Mouse (Mus musculus) embryonic facial prominence, embryonic 15.5 days (tissue): ENCODE data around the gene Mettl8. TPM values are rescaled to one million over a fixed set of nuclear protein-coding genes. Genes with fewer than 3 reads are reported as not detected.

Experiments used
- ATAC-seq: fragments of 200-750 bp; cut with Nextera tagmentation; 2 replicates; pipeline ENCODE4 v1.8.0; 2017; ENCODE audit warnings: low read depth, moderate TSS enrichment; ENCODE audit not compliant: insufficient number of reproducible peaks, low FRiP score, low TSS enrichment
- H3K27ac ChIP-seq: fragments of 300-500 bp; sonication (generic); replicated peaks from 2 replicates; pipeline ENCODE4 v1.5.1; 2015; ENCODE audit warnings: mild to moderate bottlenecking, inconsistent platforms
- H3K27me3 ChIP-seq: fragments of 300-500 bp; sonication (generic); 2 replicates; pipeline ENCODE4 v1.6.1; 2015; ENCODE audit warnings: inconsistent platforms
- H3K36me3 ChIP-seq: fragments of 300-500 bp; sonication (generic); 2 replicates; pipeline ENCODE4 v1.6.1; 2015; ENCODE audit warnings: mild to moderate bottlenecking, inconsistent platforms
- H3K4me1 ChIP-seq: fragments of 300-500 bp; sonication (generic); 2 replicates; pipeline ENCODE4 v1.6.1; 2015; ENCODE audit warnings: inconsistent platforms
- H3K4me2 ChIP-seq: fragments of 300-500 bp; sonication (generic); replicated peaks from 2 replicates; pipeline ENCODE4 v1.6.1; 2015; ENCODE audit warnings: mild to moderate bottlenecking, inconsistent platforms
- H3K4me3 ChIP-seq: fragments of 300-500 bp; sonication (generic); replicated peaks from 2 replicates; pipeline ENCODE4 v1.5.1; 2015; ENCODE audit warnings: mild to moderate bottlenecking, inconsistent platforms
- H3K9ac ChIP-seq: fragments of 300-500 bp; sonication (generic); 2 replicates; pipeline ENCODE4 v1.6.1; 2015; ENCODE audit warnings: inconsistent platforms
- H3K9me3 ChIP-seq: fragments of 300-500 bp; sonication (generic); replicated peaks from 2 replicates; pipeline ENCODE4 v1.6.1; 2016; ENCODE audit warnings: inconsistent platforms
- WGBS: fragments of 180-500 bp; shearing (Covaris S2); methylation state at CpG from one replicate; pipeline ENCODE4 v1.1.7; 2015; 5-methylcytosine and 5-hydroxymethylcytosine counted together
- polyA plus RNA-seq: library from polyadenylated mRNA; unstranded; fragments of >200 nt; fragmentation: Nextera tagmentation; extraction: Ambion mirVana; gene quantifications from 2 replicates; pipeline ENCODE4 v1.2.1, GENCODE M21; 2015

The Mettl8 gene
- polyA plus RNA-seq, 1 experiment from 2014 or later = 15.8 TPM

DNA sequence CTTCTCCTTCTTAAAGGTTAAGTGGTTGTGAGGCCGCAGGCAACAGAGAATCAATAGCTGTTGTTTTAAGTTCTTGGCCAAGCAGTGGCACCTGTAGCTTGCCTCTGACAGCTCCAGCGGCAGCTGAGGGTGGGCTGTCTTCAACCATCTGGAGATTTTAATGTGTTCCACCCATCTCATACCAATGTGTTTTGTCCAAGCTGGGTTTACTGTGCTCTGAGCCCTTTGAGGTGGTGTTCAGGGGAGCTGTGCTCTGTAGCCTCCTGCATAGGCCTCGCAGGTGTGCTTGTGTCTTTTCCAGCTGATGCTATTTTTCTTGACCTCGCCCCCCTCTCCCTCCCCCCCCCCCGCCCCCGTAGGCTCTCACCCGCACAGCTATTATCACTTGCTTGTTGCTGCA, 96.8 kb downstream of the Mettl8 start:
- H3K27ac ChIP-seq = no peak overlapping the region
- H3K4me3 ChIP-seq = no peak overlapping the region
- no peaks in the 10 kb centered on the region for H3K36me3 ChIP-seq
- no peak overlapping the region for H3K4me2 ChIP-seq
- WGBS = 76% methylated on average over 7 of the region's 7 CpGs
- no peaks in the 10 kb centered on the region for H3K9me3 ChIP-seq
- no peak overlapping the region for H3K9ac ChIP-seq
- no peak for ATAC-seq
- no peaks in the 10 kb centered on the region for H3K4me1 ChIP-seq
- no peaks in the 10 kb centered on the region for H3K27me3 ChIP-seq

DNA sequence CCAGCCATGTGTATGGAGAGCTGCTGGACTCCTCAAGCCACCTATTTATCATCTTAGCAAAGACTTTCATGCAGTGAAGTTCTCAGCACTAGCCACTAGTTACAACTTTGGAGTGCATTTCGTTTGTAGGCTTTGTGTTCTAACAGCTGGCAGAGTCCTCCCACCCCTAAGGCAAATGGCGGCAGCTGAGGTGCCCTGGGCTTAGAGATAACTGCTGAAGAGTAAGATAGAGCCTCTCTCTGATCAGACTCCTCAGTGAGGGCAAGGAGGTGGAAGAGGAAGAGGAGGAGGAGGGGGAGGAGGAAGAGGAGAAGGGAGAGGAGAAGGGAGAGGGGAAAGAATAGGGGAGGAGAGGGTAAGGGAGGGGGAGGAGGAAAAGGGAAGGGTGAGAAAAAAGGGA, 101.8 kb downstream of the Mettl8 start:
- H3K4me3 ChIP-seq = no peak overlapping the region
- H3K4me1 ChIP-seq = no peaks in the 10 kb centered on the region
- H3K4me2 ChIP-seq = no peak overlapping the region
- no peak overlapping the region for H3K27ac ChIP-seq
- H3K9ac ChIP-seq = no peak overlapping the region
- H3K36me3 ChIP-seq = no peaks in the 10 kb centered on the region
- no peak for ATAC-seq
- 51% methylated on average over 2 of the region's 2 CpGs for WGBS
- no peaks in the 10 kb centered on the region for H3K27me3 ChIP-seq
- H3K9me3 ChIP-seq = no peaks in the 10 kb centered on the region

DNA sequence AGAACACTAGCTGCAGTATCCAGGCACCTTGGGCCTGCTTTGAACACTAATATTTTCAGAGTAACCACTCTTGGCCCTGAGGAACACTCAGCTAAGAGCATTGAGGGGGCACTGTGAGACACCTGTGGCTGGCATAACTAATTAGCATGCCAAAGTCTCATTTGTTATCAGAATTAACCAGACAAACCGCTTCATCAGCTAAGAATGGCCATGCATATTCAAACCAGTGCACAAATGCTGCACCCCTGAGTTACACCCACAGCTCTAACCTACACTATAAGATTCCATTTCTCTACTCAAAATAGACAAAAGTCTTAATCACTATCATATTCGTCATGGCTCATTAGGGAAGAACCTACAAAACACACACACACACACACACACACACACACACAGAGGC, 103.4 kb downstream of the Mettl8 start:
- ATAC-seq = no peak
- Histone ChIP-seq H3K4me1 (no peaks in the 10 kb centered on the region), H3K9ac (no peak overlapping the region), H3K9me3 (no peaks in the 10 kb centered on the region), H3K36me3 (no peaks in the 10 kb centered on the region), H3K27ac (no peak overlapping the region), H3K4me3 (no peak overlapping the region), H3K4me2 (no peak overlapping the region), H3K27me3 (no peaks in the 10 kb centered on the region)
- 91% methylated on average over 2 of the region's 2 CpGs for WGBS

DNA sequence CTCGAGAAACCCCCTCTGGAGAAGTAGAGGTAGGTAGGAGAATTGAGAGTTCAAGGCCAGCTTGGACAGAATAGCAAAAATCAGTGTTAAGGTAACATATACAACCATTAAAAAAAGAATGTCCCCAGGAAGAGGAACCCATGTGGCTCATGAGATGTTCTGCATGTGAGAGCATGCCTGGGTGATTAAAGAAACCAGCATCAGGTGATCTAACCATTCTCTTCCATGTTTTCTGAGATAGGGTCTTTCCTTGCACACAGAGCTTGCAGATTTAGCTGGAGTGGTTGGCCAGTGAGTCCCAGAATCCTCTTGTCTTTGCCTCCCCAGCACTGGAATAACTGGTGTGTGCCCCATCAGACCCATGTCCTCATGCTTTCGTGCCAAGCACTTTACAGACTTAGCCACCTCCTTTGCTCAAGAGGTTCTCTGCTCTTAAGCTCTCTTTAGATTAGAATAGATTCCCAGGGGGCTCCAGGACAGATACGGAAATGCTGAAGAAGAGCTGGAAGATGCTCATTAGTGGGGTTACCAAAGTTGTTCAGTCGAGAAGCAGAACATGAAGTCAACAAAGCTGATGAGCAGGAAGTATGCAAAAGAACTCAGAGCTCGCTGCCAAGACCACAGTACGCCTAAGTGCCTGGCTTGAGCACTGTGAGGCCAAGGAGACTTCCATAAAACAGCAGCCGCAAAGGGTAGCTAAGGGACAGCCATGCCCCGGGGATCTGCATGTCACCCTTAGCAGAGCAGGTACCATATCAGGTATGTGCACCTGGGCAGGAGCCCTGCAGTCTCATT, 110.7 kb downstream of the Mettl8 start:
- no peaks in the 10 kb centered on the region for H3K4me1 ChIP-seq
- H3K27ac ChIP-seq = no peak overlapping the region
- H3K9me3 ChIP-seq = no peaks in the 10 kb centered on the region
- no peak overlapping the region for H3K4me2 ChIP-seq
- no peak for ATAC-seq
- H3K36me3 ChIP-seq = no peaks in the 10 kb centered on the region
- H3K9ac ChIP-seq = no peak overlapping the region
- 82% methylated on average over 8 of the region's 8 CpGs for WGBS
- H3K4me3 ChIP-seq = no peak overlapping the region
- no peaks in the 10 kb centered on the region for H3K27me3 ChIP-seq

DNA sequence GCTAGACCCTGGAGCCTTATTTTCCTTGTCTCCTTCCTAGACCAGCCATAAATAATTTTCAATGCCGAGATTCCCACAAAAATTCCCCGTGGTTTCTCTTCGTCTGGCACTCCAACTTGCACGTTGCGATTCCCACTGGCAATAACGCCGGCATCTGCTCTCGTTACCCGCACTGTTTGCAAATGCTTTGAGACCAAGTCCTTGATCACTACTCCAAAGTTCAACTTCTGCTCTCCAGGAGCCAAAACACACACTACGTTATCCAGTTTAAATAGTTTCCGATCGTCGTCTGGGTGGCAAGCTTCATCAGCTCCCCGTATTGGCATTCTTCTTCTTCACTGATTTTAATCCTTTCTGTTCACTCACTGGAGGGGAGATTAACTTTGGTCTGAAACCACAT, 114.6 kb downstream of the Mettl8 start:
- no peak overlapping the region for H3K4me3 ChIP-seq
- H3K9ac ChIP-seq = no peak overlapping the region
- no peaks in the 10 kb centered on the region for H3K4me1 ChIP-seq
- no peak overlapping the region for H3K4me2 ChIP-seq
- no peaks in the 10 kb centered on the region for H3K9me3 ChIP-seq
- no peak overlapping the region for H3K27ac ChIP-seq
- ATAC-seq = no peak
- no peaks in the 10 kb centered on the region for H3K27me3 ChIP-seq
- WGBS = 54% methylated on average over 14 of the region's 14 CpGs
- no peaks in the 10 kb centered on the region for H3K36me3 ChIP-seq

DNA sequence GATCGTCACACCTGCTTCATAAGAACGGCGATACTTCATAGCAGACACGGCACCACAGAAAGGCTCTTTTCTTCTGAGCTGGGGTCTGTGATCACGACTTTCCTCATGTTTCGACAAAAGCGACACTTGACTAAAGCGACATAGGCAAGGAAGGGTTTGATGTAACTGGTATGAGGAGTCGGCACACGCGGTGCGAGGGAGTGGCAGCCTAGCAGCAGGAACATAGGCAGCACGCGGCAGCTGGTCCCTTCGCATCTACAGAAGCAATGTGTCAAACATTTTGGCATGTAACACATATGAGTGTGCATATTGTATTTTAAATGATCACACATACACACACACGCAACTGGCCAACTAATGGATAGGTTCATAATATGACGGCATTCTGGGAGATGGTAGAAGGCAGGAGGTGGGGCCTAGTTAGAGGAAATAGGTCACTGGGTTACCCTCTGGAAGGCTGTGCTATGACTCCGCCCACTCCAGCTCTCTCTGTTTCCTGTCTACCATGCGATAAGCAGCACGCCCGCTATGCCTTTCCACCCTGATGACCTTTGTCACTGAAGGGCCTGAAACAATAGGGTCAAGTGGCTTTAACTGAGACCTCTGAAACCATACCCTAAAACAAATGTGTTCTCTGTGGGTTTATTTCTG, 116.4 kb downstream of the Mettl8 start:
- Histone ChIP-seq H3K27ac (no peak overlapping the region), H3K4me2 (no peak overlapping the region), H3K9ac (no peak overlapping the region), H3K9me3 (no peaks in the 10 kb centered on the region), H3K4me3 (no peak overlapping the region), H3K36me3 (no peaks in the 10 kb centered on the region), H3K4me1 (no peaks in the 10 kb centered on the region), H3K27me3 (no peaks in the 10 kb centered on the region)
- no peak for ATAC-seq
- 86% methylated on average over 21 of the region's 21 CpGs for WGBS

DNA sequence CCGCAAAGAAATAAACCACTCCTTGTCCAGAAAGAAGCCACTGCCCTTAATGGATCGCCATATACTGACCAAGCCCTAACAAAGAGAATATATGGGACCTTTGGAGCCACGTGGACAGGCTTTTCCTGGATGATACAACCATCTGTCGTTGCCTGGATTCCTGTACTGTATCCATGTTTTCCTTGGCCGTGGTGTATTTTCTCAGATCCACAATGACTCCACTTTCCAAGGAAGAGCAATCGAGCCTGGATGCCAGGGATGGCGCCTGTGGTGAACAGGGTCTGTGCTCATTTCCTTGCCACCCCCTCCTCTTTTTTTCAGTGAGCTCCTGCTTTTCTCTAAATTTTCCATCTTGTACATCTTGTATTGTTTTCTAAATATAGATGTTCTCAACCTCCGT, 120.6 kb downstream of the Mettl8 start:
- no peak for ATAC-seq
- no peaks in the 10 kb centered on the region for H3K27me3 ChIP-seq
- H3K27ac ChIP-seq = no peak overlapping the region
- H3K4me2 ChIP-seq = no peak overlapping the region
- 73% methylated on average over 8 of the region's 8 CpGs for WGBS
- no peak overlapping the region for H3K4me3 ChIP-seq
- no peaks in the 10 kb centered on the region for H3K4me1 ChIP-seq
- H3K9ac ChIP-seq = no peak overlapping the region
- H3K9me3 ChIP-seq = no peaks in the 10 kb centered on the region
- H3K36me3 ChIP-seq = no peaks in the 10 kb centered on the region

DNA sequence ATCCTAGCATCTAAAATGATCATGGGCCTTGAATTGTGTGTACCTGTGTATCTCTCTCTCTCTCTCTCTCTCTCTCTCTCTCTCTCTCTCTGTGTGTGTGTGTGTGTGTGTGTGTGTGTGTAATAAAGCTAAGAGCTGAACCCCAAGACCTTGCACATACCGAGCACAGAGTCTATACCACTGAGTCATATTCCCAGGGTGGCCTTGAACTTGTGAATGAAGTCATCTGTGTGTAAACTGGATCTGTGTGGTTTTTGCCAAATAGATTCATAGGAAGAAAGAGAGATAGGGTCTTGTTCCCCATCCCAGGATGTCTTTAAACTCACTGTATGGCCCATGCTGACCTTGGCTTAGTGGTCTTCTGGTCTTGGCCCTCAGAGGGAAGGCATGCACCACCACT, 121.9 kb downstream of the Mettl8 start:
- H3K36me3 ChIP-seq = no peaks in the 10 kb centered on the region
- no peaks in the 10 kb centered on the region for H3K27me3 ChIP-seq
- H3K4me3 ChIP-seq = no peak overlapping the region
- H3K4me1 ChIP-seq = no peaks in the 10 kb centered on the region
- H3K4me2 ChIP-seq = no peak overlapping the region
- H3K9me3 ChIP-seq = no peaks in the 10 kb centered on the region
- WGBS = 69% methylated on average over 1 of the region's 1 CpGs
- no peak overlapping the region for H3K9ac ChIP-seq
- H3K27ac ChIP-seq = no peak overlapping the region
- ATAC-seq = no peak

DNA sequence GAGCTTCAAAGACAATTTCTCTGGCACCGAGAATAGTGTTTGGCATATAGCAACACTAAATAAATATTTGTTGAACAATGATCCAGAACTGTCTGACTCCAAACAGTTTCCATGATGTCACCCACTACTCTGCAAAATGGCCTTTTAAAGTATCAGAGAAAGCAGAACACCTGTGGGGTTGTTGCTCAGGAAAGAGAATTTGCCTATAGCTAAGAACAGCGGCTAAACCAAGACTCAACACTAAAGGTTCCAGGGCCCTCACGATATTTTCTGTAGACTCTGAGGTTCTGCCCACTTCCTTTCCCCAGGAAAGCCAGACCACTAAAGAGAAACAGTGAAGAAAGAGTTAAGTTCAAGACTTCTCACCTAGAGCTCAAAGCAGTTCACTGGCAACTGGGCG, 122.4 kb downstream of the Mettl8 start:
- no peaks in the 10 kb centered on the region for H3K36me3 ChIP-seq
- WGBS = 79% methylated on average over 4 of the region's 4 CpGs
- H3K4me2 ChIP-seq = no peak overlapping the region
- no peaks in the 10 kb centered on the region for H3K27me3 ChIP-seq
- ATAC-seq = no peak
- no peak overlapping the region for H3K9ac ChIP-seq
- H3K4me3 ChIP-seq = no peak overlapping the region
- no peaks in the 10 kb centered on the region for H3K4me1 ChIP-seq
- H3K27ac ChIP-seq = no peak overlapping the region
- H3K9me3 ChIP-seq = no peaks in the 10 kb centered on the region

DNA sequence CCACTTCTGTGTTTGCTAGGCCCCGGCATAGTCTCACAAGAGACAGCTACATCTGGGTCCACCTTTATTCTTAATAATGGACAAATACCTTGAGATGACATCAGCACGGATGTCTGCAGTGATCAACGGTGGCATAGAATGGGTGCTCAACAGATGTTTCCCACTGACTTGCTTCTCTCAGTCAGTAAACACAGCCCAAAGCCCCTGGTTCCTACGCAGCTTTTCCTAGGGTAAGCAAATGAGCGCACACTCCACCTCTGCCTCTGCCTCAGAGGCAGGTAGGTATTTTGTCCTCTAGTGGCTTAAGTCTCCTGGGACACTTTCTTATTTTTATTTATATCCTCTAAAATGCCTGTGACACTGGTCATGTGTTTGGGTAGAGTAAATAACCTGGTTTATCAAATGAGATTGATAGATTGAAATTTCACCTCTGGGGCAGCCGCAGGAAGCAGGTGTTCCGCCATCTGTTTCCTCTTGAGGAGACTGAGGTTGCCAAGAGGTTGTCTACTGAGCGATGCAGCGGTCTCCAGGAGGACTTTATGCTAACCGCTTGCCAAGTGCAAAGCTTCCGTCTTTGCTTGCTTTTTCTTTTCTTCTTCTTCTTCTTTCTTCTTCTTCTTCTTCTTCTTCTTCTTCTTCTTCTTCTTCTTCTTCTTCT, 124.6 kb downstream of the Mettl8 start:
- H3K4me2 ChIP-seq = no peak overlapping the region
- H3K27me3 ChIP-seq = no peaks in the 10 kb centered on the region
- no peaks in the 10 kb centered on the region for H3K36me3 ChIP-seq
- no peaks in the 10 kb centered on the region for H3K4me1 ChIP-seq
- H3K27ac ChIP-seq = no peak overlapping the region
- H3K4me3 ChIP-seq = no peak overlapping the region
- H3K9me3 ChIP-seq = no peaks in the 10 kb centered on the region
- no peak for ATAC-seq
- 76% methylated on average over 11 of the region's 11 CpGs for WGBS
- no peak overlapping the region for H3K9ac ChIP-seq

DNA sequence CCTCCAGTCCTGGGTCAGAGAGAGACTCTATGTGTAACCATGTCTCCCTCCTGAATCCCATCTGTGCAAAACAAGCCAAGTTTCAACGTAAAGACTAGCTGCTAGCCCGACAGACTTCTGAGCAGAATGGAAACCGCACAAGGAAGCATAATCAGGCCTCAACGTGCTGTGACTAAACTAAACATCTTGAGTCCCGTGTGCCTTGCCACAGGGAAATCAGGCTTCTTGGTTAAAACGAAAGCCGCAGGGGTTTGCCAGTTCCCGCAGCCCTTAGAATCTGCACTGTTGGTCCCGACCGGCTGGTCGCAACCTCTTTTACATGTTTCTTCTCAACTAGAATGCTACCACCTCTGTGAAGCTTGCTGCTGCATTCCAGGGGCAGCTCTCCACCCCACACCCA, 125.7 kb downstream of the Mettl8 start:
- Histone ChIP-seq H3K4me1 (no peaks in the 10 kb centered on the region), H3K4me2 (no peak overlapping the region), H3K36me3 (no peaks in the 10 kb centered on the region), H3K27me3 (no peaks in the 10 kb centered on the region), H3K9ac (no peak overlapping the region), H3K4me3 (no peak overlapping the region), H3K27ac (no peak overlapping the region), H3K9me3 (no peaks in the 10 kb centered on the region)
- 41% methylated on average over 11 of the region's 11 CpGs for WGBS
- ATAC-seq = no peak
